Mouse (Mus musculus) G1E-ER4 (cell line): ENCODE measurements around the gene Mettl23. TPM values are rescaled to one million over a fixed set of nuclear protein-coding genes. Genes with fewer than 3 reads are reported as not detected.

ENCODE experiments used
- GATA1 ChIP-seq: IDR thresholded peaks from one replicate; pipeline ENCODE4 v1.8.0; 2012; ENCODE audit warnings: low read length, inconsistent platforms
- polyA plus RNA-seq: library from polyadenylated mRNA; stranded (reverse); fragments of >175 nt; gene quantifications from 2 replicates; pipeline ENCODE4 v1.2.3, GENCODE M21; 2012

Mettl23 gene
- polyA plus RNA-seq, 1 experiment: 85.4 TPM

GRCm38 (mm10) chr11:116834954-116835353 is 8.1 kb upstream of the Mettl23 start:
- TF ChIP-seq GATA1: no peak

GRCm38 (mm10) chr11:116836283-116836682 is 6.8 kb upstream of the Mettl23 start:
- no peak for TF ChIP-seq GATA1

DNA sequence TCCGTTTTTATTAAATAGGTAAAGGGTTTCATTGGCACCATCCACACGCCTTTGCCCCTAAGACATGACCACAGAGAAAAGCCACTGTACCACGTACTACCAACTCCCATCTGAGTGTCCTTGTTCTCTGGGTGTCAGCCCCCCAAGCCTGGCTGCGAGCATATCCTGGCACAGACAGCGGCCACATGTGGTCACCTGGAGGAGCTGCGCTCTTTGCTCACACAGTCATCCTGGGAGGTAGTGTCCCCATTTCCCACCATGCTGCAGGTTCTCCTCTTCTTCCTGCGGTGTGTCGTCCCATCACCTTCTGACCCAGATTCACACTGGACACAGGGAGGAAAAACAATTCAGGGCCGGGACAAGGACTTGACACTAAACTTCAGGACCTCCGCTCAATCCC is 5.6 kb upstream of the Mettl23 start:
- no peak for TF ChIP-seq GATA1

DNA sequence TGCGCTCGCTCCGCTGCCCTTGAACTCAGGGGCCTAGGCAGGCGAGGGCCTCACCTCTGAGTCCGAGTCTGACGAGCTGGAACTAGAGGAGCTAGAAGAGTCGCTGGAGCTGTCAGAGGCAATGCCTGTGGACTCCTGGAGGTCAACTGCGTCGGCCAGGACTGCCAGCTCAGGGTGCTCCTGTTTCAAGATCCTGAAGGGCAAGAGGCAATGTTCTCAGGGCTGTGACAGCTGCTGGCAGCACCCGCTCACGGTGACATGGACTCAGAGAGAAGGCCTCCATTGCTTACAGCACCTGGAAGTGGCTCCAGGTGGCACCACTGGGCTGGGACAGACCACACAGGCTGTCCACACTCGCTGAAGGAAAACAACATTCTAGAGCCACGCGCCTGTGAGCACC is 4.1 kb upstream of the Mettl23 start:
- TF ChIP-seq GATA1: no peak

DNA sequence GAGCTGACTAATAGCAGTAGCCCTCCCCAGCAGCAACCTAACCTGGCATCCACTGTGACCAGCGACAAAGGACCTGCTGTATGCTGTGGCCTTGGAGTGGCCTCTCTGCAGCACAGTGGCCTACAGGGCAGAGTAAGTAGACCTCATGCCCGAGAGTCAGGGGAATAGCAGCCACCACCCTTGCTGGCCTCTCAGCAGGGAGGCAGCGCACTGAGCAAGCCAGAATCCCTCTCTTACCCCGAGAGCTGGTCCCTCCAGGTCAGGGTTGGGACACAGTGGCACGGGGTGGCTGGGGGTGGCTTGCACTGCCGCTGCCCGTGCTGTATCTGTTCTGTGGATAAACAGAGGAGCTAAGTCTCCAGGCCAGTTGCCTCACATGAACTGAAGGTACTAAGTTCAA is 3.5 kb upstream of the Mettl23 start:
- no peak for TF ChIP-seq GATA1

GRCm38 (mm10) chr11:116840748-116841147 is 2.3 kb upstream of the Mettl23 start:
- no peak for TF ChIP-seq GATA1

DNA sequence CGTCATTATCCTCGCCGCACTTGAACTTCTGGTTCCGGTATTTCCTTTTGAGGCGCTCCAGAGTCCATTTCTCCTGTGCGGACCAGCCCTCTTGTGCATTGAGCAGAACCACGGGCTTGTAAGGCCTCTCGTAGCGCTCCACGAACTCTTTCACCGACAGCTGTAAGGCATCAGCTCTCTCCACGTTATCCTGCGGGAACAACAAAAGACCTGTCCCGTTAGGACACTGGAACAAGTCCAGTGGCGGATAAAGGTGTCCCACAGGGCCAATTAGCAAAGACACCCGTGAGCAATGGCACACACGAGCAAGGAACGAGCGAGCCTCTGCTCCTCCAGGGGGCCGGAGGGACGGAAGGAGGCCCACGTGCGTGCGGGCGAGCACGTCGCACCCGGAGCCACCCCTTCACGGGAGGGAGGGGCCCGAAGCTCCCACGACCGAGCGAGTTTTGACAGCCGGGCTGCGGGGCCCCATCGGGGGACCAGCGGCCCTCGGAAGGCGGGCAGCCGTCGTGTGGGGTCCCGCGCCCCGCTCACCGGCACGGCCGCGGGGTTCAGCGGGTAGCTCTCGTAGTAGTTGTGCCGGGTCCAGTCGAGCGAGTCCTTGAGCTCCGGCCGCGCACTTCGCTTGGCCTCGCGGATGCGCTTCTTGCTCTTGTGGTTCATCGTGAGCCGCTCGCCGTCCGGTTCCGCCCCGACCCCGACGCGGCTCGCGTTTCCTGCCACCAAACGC is 382 bp upstream of the Mettl23 start:
- no peak for TF ChIP-seq GATA1

GRCm38 (mm10) chr11:116846593-116847181 is 3.6 kb downstream of the Mettl23 start:
- TF ChIP-seq GATA1: no peak

- TF ChIP-seq GATA1: no peak
Observed at GRCm38 (mm10) chr11:116847187-116848085, 4.4 kb downstream of the Mettl23 start.

DNA sequence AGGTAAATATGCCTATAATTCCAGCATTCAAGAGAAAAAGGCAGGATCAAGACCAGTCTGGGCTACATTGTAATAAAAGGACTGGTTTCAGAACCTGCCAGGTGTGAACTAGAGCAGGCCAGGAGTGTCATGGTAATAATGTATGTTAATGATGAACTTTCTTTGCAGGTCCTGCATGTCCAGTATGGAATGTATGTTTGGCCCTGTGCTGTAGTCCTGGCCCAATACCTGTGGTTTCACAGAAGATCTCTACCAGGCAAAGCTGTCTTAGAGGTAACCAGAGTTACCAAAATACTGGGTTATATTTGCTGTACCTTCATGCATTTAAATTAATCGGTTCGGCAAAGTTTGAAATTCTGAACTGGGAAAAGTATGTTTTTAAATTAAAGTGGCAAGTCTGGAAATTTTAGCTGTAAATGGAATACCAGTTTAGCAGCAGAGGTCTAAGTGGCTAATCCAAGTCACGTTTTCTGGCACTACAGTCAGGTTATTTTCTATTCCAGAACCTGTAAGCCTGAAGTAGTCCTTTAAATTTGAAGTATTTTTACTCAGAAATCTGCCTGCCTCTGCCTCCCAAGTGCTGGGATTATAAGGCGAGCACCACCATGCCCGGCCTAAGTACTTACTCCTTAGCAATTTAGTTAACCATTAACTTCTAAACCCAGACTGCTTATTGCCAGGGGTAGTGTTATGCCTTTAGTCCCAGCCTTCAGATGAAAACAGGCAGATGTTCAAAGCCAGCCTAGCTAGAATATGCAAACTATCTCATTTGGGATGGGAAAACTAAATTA is 5.2 kb downstream of the Mettl23 start:
- no peak for TF ChIP-seq GATA1

GRCm38 (mm10) chr11:116849587-116849986 is 6.5 kb downstream of the Mettl23 start:
- TF ChIP-seq GATA1: no peak

DNA sequence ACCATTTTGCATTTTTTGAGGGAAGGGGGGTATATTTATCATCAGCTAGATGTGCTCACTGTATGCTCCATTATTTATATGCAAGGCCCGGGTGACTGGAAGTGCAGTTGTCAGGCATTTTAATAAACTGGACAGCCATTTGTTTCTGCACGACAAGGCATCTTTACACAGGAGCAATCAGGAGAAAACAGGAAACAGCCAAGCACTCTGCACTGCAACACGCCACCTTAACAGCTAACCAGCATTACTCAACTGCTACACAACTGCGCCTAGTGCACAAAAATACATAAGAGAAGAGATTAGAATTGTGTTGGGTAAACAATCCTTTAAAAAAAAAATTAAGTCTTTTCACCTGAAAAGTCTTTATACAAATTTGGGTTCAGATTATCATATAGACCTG is 7.0 kb downstream of the Mettl23 start:
- TF ChIP-seq GATA1: no peak

- TF ChIP-seq GATA1: no peak
Observed at GRCm38 (mm10) chr11:116850833-116851477, 7.9 kb downstream of the Mettl23 start.

- TF ChIP-seq GATA1: no peak
Observed at GRCm38 (mm10) chr11:116851576-116852290, 8.7 kb downstream of the Mettl23 start.
